Mouse (Mus musculus): ENCODE data around the gene Myom1. TPM values are rescaled to one million over a fixed set of nuclear protein-coding genes. Genes with fewer than 3 reads are reported as not detected.

Myom1 gene
- total RNA-seq (2015) (0.07 and 0.11 TPM in 2 replicates), total RNA-seq (2017) (0.44 and 0.69 TPM in 2 replicates)

DNA sequence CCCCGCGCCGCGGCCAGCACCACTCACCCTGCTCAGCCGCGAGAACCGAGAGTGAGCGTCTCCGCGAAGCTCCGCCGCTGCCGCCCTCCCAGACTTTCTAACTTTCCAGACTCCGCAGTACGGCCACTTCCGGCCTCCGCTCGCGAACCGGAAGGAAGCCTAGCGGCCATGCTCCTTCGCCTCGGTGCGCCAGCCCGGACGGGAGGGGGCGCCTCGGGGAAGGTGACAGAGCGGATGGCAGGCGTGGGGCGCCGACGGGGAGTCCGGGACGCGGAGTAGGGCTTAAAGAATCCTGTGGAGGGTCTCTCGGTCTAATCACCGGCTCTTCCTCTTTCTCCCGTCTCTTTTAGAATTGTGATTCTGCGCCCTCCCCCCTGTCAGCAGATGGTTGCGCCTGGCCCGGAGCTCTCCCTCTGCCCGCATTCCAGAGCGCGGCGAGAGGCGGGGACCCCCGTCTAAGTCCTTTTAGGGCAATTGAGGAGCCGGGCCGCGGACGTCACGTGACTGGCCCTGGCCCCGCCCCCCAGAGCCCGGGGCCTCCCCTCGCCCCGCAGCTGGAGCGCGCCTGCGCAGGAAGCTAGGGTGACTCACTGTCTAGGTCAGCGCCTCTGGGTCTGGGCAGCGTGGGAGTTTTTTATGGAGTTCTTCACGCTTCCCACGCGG, at the start of gene Myom1:
TSS of gene Myom1 (plus strand) at position 553 of the 663 bp plus-strand sequence.
- ATAC-seq (ENCODE audit: poor library complexity, severe bottlenecking): peak; percentile 83

DNA sequence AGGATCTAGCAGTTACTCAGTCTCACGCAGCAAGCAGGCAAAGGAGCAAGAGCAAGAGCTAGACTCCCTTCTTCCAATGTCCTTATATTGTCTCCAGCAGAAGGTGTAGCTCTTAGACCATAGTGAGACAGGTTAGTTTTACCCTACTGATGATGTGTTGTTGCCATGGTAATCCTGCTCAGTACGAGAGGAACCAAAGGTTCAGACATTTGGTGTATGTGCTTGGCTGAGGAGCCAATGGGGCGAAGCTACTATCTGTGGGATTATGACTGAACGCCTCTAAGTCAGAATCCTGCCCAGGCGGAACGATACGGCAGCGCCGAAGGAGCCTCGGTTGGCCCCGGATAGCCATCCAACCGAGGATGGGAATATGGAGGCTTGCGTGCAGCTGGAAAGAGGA, 38.9 kb upstream of the Myom1 start:
- ATAC-seq (ENCODE audit: poor library complexity, severe bottlenecking): peak; percentile 83

DNA sequence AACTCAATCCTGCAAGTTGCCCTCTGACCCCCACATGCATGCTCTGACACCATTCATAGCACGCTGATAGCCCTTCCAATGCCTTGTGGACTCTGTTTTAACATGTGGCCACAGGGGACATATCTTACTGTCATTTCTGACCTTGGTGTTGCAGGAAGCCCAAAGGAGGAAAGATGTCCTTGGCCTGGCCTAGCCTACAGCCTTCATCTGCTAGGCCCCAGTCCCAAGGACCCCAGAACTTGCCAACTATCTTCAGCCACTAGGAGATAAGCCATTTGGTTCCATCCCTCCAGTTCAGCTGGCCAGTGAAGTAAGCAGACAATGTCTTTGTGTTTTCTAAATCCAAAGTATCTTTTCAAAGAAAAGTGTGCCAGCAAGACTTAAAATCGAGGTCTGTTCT, 37.2 kb upstream of the Myom1 start:
- no peak for ATAC-seq (ENCODE audit: poor library complexity, severe bottlenecking)

DNA sequence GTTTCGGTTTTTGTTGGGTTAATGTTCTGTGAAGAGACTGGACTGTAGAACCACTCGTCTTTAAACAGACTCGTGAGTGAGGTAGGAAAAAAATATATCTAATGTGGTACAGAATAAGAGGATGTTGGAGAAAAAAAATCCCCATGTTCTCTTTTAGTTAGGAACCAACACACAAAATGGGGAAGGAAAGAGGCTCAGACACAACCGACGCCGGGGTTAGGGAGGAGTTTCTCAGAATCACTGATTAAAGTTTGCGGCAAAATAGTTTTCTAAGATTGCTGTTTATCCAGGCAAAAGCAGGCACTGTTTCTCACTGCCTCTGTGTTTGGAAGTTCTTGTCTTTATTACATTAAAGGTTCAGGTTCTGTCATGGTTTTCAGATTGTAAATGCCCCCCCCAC, 36.3 kb upstream of the Myom1 start:
- peak; percentile 41 for ATAC-seq (ENCODE audit: poor library complexity, severe bottlenecking)

DNA sequence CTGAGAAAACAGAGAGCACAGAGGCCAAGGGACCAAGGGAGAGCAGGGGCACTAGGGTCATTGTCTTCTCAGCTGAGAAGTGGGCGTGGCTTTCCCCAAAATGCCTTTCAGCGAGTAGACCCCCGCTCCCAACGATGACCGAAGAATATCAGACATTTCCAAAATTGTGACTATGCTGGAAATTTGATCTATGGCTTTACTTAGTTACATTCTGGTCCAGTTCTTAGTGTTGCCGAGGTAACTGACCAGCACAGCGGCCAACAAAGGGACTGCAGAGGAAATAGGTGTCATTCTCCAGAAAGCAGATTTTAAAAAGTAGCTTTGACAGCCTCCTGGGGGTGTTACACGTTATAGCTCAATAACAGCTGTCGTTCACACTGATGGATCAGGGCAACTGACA, 35.2 kb upstream of the Myom1 start:
- no peak for ATAC-seq (ENCODE audit: poor library complexity, severe bottlenecking)

DNA sequence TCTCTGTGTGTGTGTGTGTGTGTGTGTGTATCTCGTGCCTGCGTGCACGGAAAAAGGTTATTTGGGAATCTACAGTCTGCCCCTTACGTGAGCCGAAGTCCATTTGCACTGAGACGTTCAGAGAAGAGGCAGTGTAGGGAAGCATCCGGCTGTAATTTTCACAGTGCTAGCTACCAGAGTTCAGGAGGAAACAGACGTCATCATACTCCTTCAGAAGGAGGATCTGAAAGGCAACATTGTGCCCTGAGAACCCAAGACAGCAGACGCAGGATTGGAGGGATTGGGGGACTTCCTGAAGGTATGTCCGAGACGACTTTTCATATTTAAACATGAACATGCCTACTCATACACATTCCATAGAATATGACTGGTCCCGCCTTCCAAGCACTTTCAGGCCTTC, 34.8 kb upstream of the Myom1 start:
- ATAC-seq (ENCODE audit: poor library complexity, severe bottlenecking): peak; percentile 51; the same call in 1 of the 2 replicates

DNA sequence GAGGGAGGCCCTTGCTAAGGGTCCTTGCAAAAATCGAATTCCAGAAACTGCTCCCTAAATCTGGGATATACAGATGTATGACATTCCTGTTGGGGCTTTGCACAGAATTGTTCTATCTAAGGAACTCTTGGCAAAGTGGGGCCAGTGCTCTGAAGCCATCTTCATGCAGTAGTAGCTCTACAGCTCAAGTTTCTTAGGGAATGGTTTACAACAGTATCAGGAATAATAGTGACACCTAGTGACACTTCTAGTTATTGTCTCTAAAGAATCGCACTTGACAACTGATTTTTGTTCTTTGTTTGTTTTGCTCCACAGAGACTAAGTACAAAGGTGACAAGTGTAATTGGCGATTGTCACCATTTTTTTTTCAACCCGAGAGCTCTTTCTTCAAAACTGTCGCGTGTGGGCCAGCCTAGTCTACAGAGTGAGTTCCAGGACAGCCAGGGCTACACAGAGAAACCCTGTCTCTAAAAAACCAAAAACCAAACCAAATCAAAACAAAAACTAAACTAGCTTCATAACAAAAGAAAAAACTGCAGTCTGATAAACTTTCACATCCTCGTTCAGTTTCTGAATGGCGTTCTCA, 33.7 kb upstream of the Myom1 start:
- peak; percentile 41 for ATAC-seq (ENCODE audit: poor library complexity, severe bottlenecking)

DNA sequence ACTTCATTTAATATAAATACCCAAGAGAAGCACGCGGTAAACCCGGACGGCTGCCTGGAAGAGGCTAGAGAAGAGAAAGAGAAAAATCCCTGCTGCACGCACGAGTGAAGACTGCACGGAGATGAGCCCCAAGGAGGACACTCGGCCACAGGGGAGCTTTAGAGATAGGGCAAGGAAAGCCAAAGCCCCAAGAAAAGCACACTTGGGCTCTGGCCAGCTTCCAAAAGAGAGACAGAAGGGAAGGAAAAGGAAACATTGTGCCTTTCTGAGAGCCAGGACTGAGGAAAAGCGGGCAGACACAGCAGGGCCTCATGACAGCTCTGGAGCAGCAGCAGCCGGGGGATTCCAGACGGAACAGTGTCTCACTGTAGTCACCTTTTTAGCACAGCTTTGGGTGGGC, 31.2 kb upstream of the Myom1 start:
- no peak for ATAC-seq (ENCODE audit: poor library complexity, severe bottlenecking)

DNA sequence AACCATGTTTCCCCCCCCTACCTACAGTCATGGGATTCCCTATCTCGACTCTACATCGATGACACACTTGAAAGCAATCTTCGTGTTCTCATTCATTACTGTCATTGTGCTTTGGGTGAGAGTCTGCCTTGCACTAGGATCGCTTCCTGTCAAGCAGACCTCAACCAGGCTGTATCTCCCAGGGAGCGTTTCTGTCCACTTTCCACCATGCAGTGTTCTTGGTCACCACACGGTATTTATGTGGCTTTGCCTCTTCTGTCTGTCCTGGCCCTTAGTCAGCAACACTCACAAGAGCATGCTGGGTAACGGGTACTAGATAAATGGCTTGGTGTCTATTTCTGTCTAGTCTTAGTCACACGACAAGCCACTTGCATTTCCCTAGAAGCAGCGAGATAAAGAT, 29.0 kb upstream of the Myom1 start:
- peak; percentile 19; the same call in 1 of the 2 replicates for ATAC-seq (ENCODE audit: poor library complexity, severe bottlenecking)

DNA sequence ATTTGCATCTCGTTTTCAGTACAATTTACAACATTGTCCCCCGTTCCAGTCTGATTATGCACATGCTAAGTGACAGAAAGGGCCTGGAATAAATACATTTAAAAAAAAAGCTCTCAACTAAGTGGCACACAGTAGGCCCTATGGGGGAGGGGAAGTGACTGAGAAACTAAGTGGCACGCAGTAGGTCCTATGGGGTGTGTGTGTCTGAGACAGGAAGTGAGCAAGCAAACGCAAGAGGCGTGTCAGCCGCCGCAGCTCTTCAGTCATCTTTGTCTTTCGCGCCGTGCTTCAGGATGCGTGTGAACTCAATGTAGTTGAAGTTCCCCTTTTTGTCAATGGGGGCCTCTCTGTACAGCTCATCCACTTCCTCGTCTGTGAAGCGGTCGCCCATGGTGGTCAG, 28.4 kb upstream of the Myom1 start:
- ATAC-seq (ENCODE audit: poor library complexity, severe bottlenecking): peak; percentile 92

DNA sequence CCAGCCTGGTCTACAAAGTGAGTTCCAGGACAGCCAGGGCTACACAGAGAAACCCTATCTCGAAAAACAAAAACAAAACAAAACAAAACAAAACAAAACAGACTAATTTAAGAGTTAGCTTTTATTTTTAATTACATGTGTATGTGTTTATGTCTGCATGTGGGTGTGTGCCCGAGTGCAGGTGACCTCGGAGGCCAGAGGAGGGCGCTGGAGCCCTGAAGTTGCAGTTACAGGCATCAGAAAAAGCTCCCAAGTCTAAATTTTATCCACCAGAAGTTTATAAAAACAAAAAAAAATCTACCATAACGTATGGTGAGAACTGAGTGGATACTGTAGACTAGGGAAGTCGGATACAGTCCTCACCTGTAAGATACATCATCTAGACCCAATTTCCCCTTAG, 24.6 kb upstream of the Myom1 start:
- no peak for ATAC-seq (ENCODE audit: poor library complexity, severe bottlenecking)

DNA sequence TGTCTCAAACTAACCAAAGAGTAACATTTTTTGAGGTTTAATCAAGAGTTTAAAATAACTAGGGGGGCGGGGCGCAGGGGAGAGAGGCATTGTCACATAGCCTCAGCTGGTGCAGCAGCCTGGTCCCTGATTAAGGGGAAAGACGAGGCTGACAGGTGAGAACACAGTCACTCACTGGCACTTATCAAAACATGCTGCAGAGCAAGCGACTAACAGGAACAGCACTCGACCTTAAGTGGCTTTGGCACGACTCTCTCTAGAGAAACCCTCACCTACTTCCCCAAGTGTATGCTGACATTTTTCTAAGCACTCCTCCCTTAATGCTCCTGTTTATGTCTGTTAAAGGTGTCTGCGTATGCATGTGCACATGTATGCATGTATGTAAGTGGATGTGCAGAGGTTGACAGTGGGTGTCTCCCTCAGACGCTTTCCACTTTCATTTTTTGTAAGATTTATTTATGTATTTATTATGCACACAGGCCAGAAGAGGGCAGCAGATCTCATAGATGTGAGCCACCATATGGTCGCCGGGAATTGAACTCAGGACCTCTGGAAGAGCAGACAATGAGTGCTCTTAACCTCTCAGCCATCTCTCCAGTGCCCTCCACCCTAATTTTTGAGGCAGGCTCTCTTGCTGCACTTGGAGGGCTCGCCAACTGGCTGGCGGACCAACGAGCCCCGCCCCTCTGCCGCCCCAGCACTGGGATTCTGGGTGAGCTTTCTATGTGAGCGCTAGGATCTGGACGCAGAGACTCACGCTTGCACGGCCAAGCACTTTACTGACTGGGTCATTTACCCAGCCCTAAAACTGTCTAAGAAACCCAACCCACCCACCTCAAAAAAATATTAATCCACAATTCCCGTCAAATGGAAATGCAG, 22.8 kb upstream of the Myom1 start:
- peak; percentile 67 for ATAC-seq (ENCODE audit: poor library complexity, severe bottlenecking)

DNA sequence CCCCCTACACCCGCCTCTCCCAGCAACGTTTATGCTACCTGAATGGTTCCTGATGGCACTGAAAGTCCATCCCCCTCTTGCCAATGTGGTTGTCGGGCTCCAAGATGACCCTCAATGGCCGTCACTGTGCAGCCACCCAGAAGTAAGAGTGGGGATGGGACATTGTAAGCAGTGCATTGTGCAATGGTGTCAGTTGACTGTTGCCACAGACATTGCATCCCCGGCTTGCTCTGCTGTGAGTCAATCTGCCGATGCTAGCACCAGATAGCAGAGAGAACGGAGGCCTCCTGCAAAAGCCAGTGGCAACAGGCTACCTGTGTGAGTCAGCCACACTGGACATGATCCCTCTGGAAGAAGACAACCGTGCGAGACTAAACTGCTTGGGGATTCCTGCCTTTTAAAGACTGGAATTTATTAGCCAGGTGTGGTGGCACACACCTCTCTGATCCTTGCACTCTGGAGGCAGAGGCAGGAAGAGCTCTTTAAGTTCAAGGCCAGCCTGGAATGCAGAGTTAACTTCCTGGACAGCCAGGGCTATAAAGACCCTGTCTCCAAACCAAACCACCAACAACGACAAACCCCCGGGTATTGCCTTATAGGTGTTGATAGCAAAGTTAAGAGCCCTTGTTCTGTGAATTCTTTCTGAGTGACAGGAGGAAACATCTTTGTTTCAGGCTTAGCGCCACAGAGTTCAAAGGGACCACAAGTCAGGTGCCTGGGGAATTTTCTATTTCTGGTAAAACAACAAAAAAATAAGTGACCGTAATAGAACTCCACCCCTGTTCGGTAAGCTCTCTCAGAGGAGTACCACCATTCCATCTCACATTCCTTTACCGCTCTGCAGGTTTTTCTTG, 16.7 kb upstream of the Myom1 start:
- peak; percentile 72 for ATAC-seq (ENCODE audit: poor library complexity, severe bottlenecking)

DNA sequence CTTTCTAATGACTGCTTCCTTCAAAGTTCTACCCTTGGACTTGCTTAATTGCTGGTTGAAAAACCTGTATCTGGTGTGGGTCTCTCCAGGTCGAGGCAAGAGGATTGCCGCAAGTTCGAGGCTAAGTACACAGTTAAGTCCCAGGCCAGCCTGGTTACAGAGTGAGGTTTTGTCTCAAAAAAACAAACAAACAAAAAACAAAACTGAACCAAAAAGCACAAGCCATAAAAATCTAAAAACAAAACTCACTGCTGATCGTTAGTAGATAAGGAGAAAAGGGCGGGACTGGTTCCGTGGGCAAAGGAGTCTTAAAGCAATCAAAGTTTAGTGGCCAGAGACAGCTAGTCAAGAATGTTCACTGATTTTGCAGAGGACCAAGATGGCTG, 16.1 kb upstream of the Myom1 start:
- no peak for ATAC-seq (ENCODE audit: poor library complexity, severe bottlenecking)

DNA sequence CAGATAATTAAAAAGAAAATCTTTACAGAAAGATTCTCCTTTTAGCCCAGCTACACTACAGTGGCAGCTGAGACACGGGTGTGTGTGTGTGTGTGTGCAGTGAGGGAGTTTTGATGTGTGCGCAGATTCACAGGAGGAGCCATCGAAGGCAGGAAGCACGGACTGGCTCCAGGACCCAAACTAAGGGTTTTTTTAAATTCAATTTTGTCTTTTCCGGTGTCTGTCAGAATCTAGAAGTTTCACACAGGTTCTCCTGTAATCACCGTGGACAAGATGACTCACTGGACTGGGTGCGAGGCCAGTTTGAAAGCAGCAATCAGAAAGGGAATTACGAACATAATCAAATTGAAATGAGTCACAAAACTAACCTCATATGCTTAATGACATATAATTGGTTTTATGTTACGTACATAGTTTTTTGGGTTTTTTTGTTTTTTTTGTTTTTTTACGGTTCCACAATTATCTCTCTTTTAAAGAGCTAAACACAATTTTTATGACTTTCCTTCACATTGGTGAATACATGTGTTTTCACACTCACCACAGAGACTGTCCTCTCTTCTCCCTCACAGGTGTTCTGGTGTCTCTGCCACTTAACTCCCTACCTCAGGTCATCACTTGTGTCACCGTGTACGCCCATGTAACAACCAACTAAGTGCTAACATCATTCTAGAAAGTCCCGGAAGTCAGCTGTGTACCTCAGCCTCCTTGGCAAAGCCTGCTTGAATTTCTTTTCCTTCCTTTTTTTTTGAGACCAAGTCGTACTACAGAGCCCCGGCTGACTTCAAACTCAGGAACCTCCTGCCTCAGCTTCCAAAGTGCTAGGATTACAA, 15.4 kb upstream of the Myom1 start:
- peak; percentile 10; the same call in 1 of the 2 replicates for ATAC-seq (ENCODE audit: poor library complexity, severe bottlenecking)

DNA sequence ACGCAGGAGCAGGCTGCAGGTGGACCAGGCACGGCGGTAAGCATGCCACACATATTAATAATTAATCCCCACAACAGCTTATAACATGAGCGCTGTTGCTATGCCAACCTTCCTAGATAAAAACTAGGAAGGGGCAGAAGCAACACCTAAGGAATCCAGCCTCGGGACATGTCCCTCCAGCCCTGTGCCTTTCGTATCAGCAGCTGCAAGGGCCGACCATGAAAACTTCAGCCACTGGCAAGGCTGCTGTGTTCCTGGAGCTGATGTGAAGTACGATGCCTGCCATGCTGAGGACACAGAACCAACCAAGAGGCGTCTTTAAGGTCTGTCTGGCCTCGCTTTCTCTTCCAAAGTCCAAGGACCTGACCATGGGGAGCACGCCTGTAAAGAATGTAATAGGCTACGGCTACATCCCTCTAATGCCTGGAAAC, 14.1 kb upstream of the Myom1 start:
- ATAC-seq (ENCODE audit: poor library complexity, severe bottlenecking): no peak

DNA sequence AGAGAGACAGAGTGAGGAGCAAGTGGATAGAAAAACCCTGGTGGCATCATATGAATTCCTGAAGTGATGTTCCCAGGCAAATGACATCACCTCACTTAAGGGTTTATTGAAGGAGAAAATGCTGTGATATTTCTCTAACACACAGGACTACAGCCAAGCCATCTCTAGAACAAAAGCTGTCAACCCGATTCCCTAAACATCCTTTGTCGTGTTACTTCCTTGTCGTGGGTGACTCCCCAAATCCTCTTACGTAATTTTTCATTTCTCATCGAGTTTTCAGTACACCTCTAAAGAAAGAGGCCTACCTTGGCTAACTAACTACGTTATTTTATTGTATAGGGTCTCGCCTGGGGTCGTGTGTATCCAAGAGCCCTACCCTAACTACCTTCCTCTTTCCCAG, 13.0 kb upstream of the Myom1 start:
- ATAC-seq (ENCODE audit: poor library complexity, severe bottlenecking): peak; percentile 7

DNA sequence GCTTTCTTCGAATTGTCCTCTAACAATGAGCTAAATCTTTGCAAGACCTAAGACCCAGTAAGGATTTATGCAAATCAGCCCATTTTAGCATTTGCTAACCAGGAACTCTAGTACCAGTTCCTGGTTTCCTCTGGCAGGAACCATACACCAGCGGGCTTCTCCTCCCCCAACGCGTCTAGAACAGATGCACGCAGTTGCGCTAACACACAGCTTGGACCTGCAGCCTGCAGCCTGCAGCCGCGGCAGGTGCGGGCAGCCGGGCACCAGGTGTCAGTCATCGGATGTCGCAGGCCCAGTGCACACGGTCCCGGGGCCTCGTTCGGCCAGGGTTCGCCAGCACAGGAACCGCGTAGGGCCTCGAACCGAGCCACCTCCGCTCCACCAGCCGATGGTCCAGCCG, 12.4 kb upstream of the Myom1 start:
- ATAC-seq (ENCODE audit: poor library complexity, severe bottlenecking): peak; percentile 31

DNA sequence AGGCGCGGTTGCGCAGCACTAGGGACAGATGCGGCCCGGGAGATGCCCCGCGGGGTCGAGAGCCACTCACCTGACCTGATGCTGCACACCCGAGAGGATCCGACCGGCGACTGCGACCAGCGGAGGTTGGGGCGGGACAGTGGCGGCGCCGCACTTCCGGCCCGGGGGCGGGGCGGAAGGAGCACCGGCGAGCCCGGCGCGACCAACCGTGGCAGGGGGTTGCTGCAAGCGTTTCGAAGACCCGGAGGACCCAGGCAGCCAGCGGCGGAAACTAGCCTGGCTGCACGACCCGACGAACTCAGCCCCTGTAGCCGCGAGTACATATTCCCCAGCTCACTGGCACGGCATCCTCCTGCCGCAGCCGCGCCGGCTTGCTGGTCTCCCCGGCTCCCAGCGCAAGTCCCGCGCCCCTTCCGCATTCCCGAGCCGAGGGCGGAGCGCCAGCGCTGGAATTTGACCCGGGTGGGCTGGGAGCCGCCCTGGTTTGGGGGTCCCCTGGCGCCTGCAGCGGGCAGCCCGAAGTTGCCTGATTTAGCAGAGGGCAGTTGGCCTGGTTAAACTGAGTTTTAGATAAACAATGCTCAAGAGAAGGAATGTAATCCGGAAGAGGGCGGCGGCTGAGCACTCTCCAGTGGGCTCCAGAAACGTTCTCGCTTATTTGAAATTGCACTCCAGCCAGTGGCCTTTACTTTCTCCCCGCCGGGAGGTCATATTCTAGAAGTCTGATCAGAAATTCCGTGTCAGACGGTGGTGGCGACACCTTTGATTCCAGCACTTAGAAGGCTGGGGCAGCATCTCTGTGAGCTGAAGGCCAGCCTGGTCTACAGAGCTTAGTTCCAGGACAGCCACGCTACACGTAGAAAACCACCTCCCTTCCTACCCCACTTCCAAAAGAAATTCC, 11.8 kb upstream of the Myom1 start:
- ATAC-seq (ENCODE audit: poor library complexity, severe bottlenecking): peak; percentile 67
